Mouse (Mus musculus) left cerebral cortex, adult 6 months (tissue): ENCODE measurements around the gene Vps26a. TPM values are rescaled to one million over a fixed set of nuclear protein-coding genes. Genes with fewer than 3 reads are reported as not detected.

Experiments used
- long read RNA-seq, 2 experiments: library from polyadenylated mRNA; unstranded; transcript quantifications; one replicate each; pipeline ENCODE4 v2.0.0; 2019 to 2020
- polyA plus RNA-seq: library from polyadenylated mRNA; unstranded; fragments of <200 nt; fragmentation: Nextera tagmentation; gene quantifications from 2 replicates; pipeline ENCODE4 v1.2.3, GENCODE M21; 2021

Vps26a gene
- polyA plus RNA-seq: 46.0 and 58.3 TPM in 2 replicates
- long read RNA-seq, experiment 1, transcript Vps26a-202 (9 exons, 2,597 nt): major isoform, 536 of 678 reads
- long read RNA-seq, experiment 1, partial matches to known transcripts: 21 of 678 reads
- long read RNA-seq, experiment 1, other reads (novel, unspliced or antisense): 118 of 678 reads
- long read RNA-seq, experiment 2, transcript Vps26a-202 (9 exons, 2,597 nt): major isoform, 72 of 109 reads
- long read RNA-seq, experiment 2, partial matches to known transcripts: 10 of 109 reads
- long read RNA-seq, experiment 2, other reads (novel, unspliced or antisense): 27 of 109 reads

GRCm38 (mm10) chr10:62486618-62487415, at the start of gene Vps26a:
Vps26a (minus strand) TSS chr10:62486805.

DNA sequence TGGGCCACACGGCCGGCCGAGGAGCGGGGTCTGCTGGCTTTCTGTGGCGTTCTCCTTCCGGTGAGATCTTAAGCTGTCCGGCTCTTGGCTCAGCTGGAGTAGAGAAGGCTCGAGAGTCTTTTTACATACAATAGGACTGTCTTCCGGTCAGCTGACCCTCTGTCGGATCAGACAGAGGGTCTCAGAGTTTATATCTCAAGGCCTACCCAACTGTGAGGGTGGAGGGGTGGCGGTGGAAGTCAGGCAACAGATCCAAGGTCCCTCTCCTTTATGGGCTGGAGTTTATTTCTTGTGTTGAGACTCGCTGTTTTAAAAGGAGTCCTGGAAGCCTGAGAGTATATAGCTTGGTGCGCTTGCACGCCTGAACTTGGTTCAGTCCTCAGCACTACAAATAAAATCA, 40.7 kb upstream of the Vps26a start, which contains the start of gene Srgn:
TSS of gene Srgn (minus strand) at position 101 of the 400 bp plus-strand sequence.

DNA sequence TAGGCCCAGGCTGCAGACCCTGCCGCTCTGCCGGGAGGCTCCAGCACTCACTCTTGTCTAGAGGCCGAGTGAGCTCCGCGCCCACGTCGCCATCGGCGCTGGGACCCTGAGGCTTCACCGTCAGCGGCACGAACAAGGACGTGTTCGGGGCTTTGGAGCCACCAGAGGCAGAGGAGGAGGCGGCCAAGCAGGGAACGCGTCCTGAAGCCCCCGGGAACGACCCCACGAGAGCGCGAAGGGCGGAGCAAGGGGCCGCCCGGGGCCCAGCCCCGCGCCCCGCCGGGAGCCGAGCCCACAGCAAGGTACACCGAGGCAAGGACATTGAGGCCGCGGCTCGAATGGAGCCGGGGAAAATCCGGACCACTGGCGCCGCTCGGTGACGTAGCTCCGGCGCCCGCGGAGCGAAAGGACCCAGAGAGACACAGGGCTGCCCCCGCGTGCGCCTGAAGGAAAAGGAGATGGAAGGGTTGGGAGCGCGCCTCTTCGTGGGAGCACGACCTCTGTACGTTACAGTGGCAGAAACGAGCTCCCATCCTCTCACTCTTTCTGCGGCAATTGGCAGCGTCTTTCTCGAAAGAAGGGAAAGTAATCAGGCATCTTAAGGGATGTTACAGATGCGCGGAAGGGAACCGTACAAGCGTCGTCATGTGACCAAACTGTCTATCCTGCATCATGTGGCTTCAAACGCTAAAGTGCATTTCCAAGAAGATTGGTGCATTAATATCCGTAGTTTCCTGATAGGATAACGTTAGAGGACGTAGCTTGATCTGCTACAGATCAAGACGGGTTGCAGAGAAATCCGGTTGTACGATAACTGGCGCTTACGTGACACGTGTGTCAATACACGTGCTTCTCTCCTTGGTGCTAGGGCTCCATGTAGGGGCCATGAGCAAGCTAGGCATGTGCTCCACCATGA, 37.0 kb downstream of the Vps26a start, which contains the start of the genes 4930507D05Rik and Supv3l1:
TSS of gene 4930507D05Rik (plus strand) at position 126 of the 916 bp plus-strand sequence.
TSS of gene Supv3l1 (minus strand) at position 375 of the 916 bp plus-strand sequence.

DNA sequence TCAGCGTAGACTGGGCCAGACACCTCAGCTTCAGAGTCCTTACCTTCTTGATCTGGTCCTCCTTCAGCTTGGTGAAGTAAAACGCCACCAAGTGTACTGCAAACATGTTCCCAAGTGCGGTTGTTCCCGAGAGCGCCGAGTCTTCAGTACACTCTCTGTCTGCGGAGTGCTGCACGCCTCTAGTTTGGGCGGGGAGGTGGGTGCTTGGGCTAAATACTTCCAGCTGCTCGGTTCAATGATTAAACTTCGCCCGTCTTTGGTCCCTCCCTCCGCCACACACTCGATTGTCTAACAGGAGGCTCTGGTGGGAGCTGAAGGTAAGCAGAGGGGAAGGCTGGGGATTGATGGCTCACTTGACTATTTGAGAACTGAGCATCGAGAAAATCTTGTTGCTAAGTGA, 64.3 kb downstream of the Vps26a start, which contains the start of gene Hkdc1:
TSS of gene Hkdc1 (minus strand) at position 237 of the 400 bp plus-strand sequence.

Other genes starting within 250 kb of the Vps26a start
- 0.19 and 0.37 TPM in 2 replicates for gene Tacr2, start 234.4 kb downstream of the Vps26a start, polyA plus RNA-seq
- 19.9 and 78.0 TPM in 2 replicates for gene Hk1, start 106.9 kb downstream of the Vps26a start, polyA plus RNA-seq
- 2.8 and 3.3 TPM in 2 replicates for gene Hkdc1, start 64.3 kb downstream of the Vps26a start, polyA plus RNA-seq
- 0.56 and 1.1 TPM in 2 replicates for gene 4930507D05Rik, start 37.3 kb downstream of the Vps26a start, polyA plus RNA-seq
- gene Supv3l1, start 37.1 kb downstream of the Vps26a start, polyA plus RNA-seq: 12.8 and 14.4 TPM in 2 replicates
- gene Srgn, start 40.6 kb upstream of the Vps26a start, polyA plus RNA-seq: 18.4 and 19.6 TPM in 2 replicates
- 34.4 and 137 TPM in 2 replicates for gene Kif1bp, start 91.7 kb upstream of the Vps26a start, polyA plus RNA-seq
- gene Ddx21, start 115.5 kb upstream of the Vps26a start, polyA plus RNA-seq: 3.8 and 4.1 TPM in 2 replicates
- 42.2 and 43.4 TPM in 2 replicates for gene Ddx50, start 164.4 kb upstream of the Vps26a start, polyA plus RNA-seq
- gene Stox1, start 239.3 kb upstream of the Vps26a start, polyA plus RNA-seq: 2.2 and 4.3 TPM in 2 replicates